Mouse (Mus musculus): ENCODE measurements around the gene 7530416G11Rik.

7530416G11Rik gene

GRCm38 (mm10) chr15:85503127-85503526, at the start of gene 7530416G11Rik:
Gene 7530416G11Rik, minus strand, starts transcription at chr15:85503227.
- WGBS: 76% methylated on average over 8 of the region's 8 CpGs

DNA sequence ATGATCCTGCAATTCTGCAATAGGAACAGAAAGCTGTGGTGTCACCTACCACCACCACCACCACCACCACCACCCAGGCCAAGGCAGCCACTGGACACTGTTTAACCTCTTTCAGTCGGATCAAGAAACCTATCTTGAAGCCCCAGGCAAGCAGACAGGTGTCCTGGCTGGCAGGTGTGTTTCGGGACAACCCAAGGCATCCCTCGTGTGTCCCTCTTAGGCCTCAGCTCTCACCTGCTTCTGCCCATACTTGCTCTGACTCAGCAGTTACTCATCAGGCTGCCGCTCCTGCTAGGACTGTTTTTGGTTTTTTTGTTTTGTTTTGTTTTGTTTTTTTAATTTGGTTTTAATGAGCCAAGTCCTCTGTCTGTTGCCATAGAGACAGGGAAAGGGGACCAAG, 43.5 kb upstream of the 7530416G11Rik start:
- 76% methylated on average over 4 of the region's 4 CpGs for WGBS

GRCm38 (mm10) chr15:85545369-85545768, 42.3 kb upstream of the 7530416G11Rik start:
- WGBS: 92% methylated on average over 5 of the region's 5 CpGs

- WGBS: 81% methylated on average over 11 of the region's 11 CpGs
These were observed 35.1 kb upstream of the 7530416G11Rik start for GRCm38 (mm10) chr15:85538170-85538569.

- WGBS: 89% methylated on average over 25 of the region's 25 CpGs
These were observed 34.1 kb upstream of the 7530416G11Rik start for GRCm38 (mm10) chr15:85537151-85537550.

- 93% methylated on average over 6 of the region's 6 CpGs for WGBS
These were observed 31.6 kb upstream of the 7530416G11Rik start for GRCm38 (mm10) chr15:85534646-85535045.

DNA sequence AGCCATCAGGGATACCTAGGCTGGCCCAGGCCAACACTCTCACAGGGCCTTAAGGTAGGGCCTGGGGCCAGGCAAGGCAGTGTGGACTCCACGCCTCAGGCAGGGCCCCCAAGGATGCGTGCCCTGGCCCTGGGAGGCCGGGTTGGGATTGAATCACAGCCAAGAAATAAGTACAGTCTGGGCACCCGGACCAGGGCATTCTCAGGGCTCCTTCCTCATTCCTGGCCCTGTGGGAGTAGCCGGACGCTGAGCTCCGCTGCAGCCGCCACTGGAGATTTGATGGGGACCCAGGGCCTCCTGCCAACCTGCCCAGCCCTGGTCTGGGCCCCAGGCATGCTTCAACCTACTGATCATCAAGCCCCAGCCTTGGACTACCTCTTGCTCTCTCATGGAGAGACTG, 31.2 kb upstream of the 7530416G11Rik start:
- 79% methylated on average over 8 of the region's 8 CpGs for WGBS

DNA sequence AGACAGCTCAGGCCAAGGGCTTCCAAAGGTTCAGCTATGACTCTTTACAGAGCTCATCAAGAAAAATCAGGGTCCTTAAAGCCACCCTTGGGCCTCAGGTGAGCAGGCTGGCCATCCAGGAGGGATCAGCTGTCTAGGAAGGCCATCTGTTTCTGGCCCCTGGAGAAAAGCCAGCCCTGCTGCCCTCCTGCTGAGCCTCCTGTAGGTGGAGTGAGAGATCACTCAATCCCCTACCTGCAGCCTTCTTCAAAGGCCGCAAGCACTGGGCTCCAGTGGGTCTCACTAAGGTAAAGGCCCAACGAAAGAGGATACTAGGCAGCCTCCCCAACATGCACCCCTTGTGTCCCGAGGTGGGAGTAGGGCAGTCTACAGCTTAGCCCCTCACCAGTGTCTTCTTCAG, 29.0 kb upstream of the 7530416G11Rik start:
- 79% methylated on average over 3 of the region's 3 CpGs for WGBS

DNA sequence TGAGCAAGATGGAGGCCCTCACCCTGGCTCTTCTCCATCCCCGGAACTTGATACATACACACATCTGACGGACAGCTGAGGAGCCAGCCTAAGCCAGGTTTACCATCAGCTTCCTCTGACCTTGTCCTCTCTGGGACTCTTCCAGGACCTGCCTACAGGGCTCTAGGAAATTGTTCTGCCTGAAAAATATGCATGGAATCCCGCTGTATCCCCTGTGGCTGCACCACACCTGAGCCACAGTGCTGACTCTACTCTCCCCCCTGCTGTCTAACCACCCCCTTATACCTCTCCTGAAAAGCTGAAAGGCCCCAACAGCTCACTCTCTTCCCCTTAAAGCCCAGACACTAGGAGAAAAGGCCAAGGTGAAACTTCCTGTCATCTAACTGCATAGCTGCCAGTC, 26.9 kb upstream of the 7530416G11Rik start:
- WGBS: 83% methylated on average over 3 of the region's 3 CpGs

DNA sequence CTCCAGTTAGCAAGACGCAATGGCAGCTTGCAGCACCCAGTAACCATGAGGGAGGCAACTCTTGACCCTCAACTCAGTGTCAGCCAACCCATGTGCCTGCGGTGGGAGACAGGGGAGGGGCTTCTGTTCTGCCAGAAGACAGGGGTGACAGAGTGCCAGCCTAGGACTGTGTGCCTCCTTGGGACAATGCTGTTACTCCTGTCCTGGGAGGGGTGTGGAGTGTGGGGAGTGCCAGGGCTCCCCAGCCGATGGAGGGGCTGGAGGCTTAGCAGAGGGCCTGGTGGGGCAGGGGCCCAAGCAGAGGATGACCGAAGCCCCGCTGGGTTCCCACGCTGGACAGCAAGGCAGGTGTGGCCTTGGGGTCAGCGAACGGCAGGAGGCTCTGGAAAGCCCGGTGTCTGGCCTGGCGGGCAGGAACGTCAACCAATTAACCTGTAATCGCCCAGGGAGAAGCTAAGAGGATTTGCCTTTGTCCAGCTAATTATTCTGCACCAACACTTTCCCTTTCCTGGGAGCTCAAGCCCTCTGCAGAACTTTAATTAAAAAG, 21.4 kb upstream of the 7530416G11Rik start:
- 72% methylated on average over 12 of the region's 12 CpGs for WGBS

DNA sequence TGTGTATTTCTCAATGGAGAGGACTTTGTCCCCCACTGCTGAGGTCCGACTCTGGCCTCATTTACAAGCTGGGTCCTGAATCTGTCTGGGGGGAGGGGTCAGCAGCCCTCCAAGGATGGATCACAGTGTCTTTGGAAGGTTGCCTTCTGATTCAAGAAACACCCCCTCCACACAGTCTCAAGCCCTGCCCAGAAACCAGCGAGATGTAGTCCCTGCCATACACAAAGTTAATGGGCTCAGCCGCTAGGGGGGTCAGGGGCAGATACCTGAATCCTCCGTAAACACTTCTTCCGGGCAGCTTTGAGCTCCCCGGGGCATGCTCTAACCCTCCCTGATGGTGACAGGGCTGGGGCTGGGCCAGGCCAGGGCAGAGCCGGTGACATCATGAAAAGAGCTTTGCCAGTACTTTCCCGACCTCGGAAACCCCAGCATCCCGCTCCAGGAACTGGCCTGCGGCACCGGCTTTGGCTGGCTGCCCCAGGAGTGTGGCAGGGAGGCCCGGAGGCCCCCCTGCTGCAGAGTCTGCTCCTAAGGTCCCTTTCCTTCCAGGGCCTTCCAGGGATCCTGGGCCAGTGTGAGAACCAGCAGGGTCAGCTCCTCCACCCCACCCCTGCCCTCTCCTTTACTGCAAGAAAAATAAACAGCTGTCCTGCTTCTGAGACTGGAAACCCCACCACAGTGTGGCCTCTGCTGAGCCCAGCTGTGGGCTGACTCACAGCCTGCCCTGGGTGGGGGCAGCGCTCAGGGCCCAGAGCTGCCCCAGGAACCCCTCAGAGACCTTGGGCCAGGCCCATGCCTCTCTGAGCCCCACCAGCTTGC, 20.4 kb upstream of the 7530416G11Rik start:
- whole genome bisulfite sequencing: 29% methylated on average over 14 of the region's 14 CpGs

DNA sequence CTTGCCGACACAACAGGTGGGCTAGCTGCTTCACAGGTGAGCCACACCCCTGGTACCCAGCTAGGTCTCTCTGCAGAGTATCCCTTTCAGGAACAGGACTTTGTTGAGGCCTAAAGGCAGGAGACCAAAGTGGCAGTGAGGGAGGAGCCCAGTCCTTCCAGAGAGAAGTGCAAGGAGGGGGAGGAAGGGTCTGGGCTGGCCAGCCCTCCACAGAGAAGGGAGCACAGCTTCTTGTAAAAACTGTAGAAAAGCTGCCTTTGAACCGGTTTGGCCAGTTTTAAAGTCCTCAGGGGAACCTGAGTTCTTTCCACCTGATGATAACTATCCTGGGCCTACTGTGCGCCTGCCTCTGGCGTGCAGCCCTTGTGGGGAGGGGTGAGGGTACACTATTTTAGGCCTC, 16.4 kb upstream of the 7530416G11Rik start:
- WGBS: 81% methylated on average over 4 of the region's 4 CpGs

DNA sequence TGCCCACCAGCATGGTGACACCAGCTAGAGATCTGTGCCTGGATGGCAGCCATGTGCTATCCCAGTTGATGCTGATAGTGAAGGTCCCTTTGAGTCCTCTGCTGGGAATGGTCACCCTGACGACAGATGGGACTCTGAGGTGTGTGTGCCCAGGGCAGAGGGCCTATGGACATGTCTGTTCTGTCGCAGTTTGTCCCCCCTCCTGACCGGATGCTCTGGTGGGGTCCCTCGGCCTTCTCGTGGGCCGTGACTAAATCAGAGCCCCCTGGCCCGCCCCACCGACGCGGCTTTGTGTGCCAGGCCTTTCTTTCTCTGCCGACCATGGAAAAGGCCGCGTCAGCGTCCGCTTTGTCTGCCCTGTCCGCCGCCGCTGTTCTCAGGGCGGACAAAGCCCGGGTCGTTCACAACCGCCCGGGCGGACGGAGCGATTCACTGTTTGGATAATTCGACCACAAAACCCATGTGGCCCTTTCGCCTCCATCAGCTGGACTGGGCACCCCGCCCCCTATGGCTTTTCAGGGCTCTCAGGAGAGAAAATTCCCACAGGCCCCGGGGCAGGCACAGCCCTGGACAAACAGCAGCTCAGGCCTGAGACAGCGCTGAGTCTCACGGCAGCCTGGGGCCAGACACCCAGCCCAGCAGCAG, 4.5 kb upstream of the 7530416G11Rik start:
- 71% methylated on average over 32 of the region's 32 CpGs for WGBS

GRCm38 (mm10) chr15:85506680-85507079, 3.7 kb upstream of the 7530416G11Rik start:
- WGBS: 89% methylated on average over 1 of the region's 1 CpGs

GRCm38 (mm10) chr15:85505118-85505925, 2.3 kb upstream of the 7530416G11Rik start:
- 52% methylated on average over 14 of the region's 14 CpGs for WGBS

DNA sequence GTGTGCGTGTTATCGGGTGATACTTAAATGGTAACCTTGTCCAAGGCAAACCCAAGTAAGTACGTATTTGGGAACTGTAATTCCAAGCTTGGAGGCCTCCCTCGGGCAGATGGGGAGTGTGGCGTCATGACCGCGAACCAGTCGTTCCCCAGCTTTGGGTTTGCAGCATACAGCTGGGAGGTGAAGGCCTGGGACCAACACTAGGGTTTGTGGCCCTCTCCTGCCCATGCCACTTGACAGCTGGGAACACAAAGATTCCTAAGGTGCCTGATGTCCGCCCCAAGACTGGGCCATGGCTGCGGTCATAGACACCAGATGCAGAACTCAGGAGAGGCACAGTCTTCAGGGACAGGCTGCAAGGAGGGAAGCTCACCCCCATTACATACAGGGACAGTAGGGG, 2.8 kb downstream of the 7530416G11Rik start:
- 93% methylated on average over 10 of the region's 10 CpGs for WGBS

GRCm38 (mm10) chr15:85497981-85498475, 5.0 kb downstream of the 7530416G11Rik start:
- WGBS: 53% methylated on average over 10 of the region's 10 CpGs

DNA sequence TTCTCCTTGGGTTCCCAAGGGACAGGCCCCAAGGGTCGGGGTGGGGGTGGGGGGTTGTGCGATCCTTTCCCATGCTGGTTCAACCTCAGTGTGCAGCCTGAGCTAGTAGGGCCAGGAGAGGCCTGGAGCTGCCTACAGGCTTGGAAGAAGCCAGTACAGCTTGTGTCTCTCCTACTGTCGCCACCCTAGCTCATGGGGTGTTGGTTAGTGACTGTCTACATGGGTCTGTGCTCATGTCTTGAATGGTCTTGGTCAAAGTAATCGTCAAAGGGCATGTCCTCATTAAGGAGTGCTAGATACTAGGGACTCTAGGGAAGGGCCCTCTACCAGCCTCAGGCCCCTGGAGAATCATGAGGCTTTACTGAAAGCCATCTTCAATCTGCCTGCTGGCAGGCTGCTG, 5.5 kb downstream of the 7530416G11Rik start:
- 88% methylated on average over 4 of the region's 4 CpGs for WGBS

GRCm38 (mm10) chr15:85494163-85494621, 8.8 kb downstream of the 7530416G11Rik start:
- WGBS: 19% methylated on average over 11 of the region's 11 CpGs

GRCm38 (mm10) chr15:85489751-85490150, 13.3 kb downstream of the 7530416G11Rik start:
- 39% methylated on average over 7 of the region's 7 CpGs for WGBS

- WGBS: 60% methylated on average over 10 of the region's 10 CpGs
These were observed 14.1 kb downstream of the 7530416G11Rik start for GRCm38 (mm10) chr15:85488900-85489299.

GRCm38 (mm10) chr15:85480630-85481029, 22.4 kb downstream of the 7530416G11Rik start:
- 55% methylated on average over 3 of the region's 3 CpGs for WGBS

Data from cerebral cortex, adult 2 months (tissue).